Mouse (Mus musculus) liver, embryonic 12.5 days (tissue): ENCODE measurements around the gene B3galnt2. TPM values are rescaled to one million over a fixed set of nuclear protein-coding genes. Genes with fewer than 3 reads are reported as not detected.
A peak's percentile ranks its signal among the peaks of the same experiment; 100 is the strongest.

Experiments used
- ATAC-seq: fragments of 200-750 bp; cut with Nextera tagmentation; 2 replicates; pipeline ENCODE4 v1.8.0; 2017; ENCODE audit warnings: moderate number of reproducible peaks, mild to moderate bottlenecking, moderate library complexity
- H3K27ac ChIP-seq: fragments of 300-500 bp; sonication (generic); 2 replicates; pipeline ENCODE4 v1.5.1; 2016; ENCODE audit warnings: mild to moderate bottlenecking
- H3K27me3 ChIP-seq: fragments of 300-500 bp; sonication (generic); replicated peaks from 2 replicates; pipeline ENCODE4 v1.6.1; 2016; ENCODE audit warnings: mild to moderate bottlenecking, moderate library complexity
- H3K36me3 ChIP-seq: fragments of 300-500 bp; sonication (generic); 2 replicates; pipeline ENCODE4 v1.6.1; 2016; ENCODE audit warnings: mild to moderate bottlenecking, moderate library complexity
- H3K4me1 ChIP-seq: fragments of 300-500 bp; sonication (generic); 2 replicates; pipeline ENCODE4 v1.6.1; 2016
- H3K4me2 ChIP-seq: fragments of 300-500 bp; sonication (generic); 2 replicates; pipeline ENCODE4 v1.6.1; 2016; ENCODE audit warnings: mild to moderate bottlenecking, moderate library complexity
- H3K4me3 ChIP-seq: fragments of 300-500 bp; sonication (generic); 2 replicates; pipeline ENCODE4 v1.5.1; 2016; ENCODE audit warnings: mild to moderate bottlenecking, moderate library complexity
- H3K9ac ChIP-seq: fragments of 300-500 bp; sonication (generic); 2 replicates; pipeline ENCODE4 v1.6.1; 2016; ENCODE audit warnings: mild to moderate bottlenecking, moderate library complexity
- H3K9me3 ChIP-seq: fragments of 300-500 bp; sonication (generic); replicated peaks from 2 replicates; pipeline ENCODE4 v1.6.1; 2016; ENCODE audit warnings: mild to moderate bottlenecking, moderate library complexity
- WGBS: fragments of 180-500 bp; shearing (Covaris S2); methylation state at CpG from one replicate; pipeline ENCODE4 v1.1.7; 2016; ENCODE audit not compliant: insufficient replicate concordance; 5-methylcytosine and 5-hydroxymethylcytosine counted together
- polyA plus RNA-seq: library from polyadenylated mRNA; unstranded; fragments of >200 nt; fragmentation: Nextera tagmentation; extraction: Ambion mirVana; gene quantifications from 2 replicates; pipeline ENCODE4 v1.2.1, GENCODE M21; 2016

Gene B3galnt2
- 44.6 and 44.9 TPM in 2 replicates for polyA plus RNA-seq

DNA sequence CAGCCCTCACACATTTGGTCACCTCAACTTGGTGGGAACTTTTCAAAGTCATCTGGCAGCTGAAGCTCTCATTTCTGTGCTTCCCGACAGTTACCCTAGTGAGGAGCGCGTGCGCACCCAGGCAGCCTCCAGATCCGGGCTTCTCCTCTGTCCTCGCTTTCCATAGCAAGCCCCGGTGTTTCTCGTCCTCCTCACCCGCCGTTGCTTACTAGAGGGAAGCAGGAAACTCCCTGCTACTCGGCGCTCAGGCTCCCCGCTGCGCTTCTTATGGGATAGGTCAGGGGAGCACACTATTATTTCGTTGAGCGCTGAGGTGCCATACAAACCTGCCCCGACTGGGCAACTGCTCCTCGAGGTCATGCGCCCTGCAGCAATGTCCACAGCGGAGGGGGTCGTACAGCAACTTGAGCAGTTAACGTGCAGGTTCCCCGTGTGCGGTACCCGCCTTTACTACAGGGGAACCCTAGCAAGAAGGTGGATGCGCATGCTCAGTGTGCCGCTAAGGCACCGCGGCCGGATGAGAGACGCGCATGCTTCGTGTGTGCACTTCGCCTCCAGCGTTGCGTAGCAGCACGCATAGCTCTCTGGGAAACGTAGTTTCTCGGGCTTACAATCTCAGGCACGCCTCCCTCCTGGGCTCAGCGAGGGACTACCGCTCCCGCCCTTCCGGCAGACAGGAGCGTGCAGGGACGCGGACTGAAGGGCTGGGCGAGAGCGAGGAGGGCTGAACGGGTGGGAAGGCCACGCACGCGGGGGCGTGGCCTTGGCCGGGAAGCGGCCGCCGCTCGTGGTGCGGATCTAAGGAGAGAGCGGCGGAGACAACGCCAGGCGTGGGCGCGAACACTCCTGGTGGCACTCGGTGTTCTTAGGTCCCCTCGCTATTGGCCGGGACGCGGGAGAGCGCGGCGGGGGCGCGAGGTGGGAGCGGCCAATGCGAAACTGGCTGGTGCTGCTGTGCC is at the start of gene B3galnt2:
TSS of gene B3galnt2 (plus strand) at position 596 of the 959 bp plus-strand sequence.
- H3K27ac ChIP-seq: peak within 1 kb of the TSS; percentile 93
- H3K4me1 ChIP-seq: peaks cover 46% of the 10 kb centered on the region
- peak within 1 kb of the TSS; percentile 94 for H3K4me3 ChIP-seq
- H3K27me3 ChIP-seq: no peaks in the 10 kb centered on the region
- H3K4me2 ChIP-seq: peak within 1 kb of the TSS; percentile 86
- peaks cover 25% of the 10 kb centered on the region for H3K36me3 ChIP-seq
- peak within 1 kb of the TSS; percentile 95 for H3K9ac ChIP-seq
- ATAC-seq: peak; percentile 98
- under 1% methylated on average over 78 of the region's 78 CpGs for WGBS
- H3K9me3 ChIP-seq: 0 out of 2 replicates have a peak, but pooled peaks cover 4% of the 10 kb centered on the region

DNA sequence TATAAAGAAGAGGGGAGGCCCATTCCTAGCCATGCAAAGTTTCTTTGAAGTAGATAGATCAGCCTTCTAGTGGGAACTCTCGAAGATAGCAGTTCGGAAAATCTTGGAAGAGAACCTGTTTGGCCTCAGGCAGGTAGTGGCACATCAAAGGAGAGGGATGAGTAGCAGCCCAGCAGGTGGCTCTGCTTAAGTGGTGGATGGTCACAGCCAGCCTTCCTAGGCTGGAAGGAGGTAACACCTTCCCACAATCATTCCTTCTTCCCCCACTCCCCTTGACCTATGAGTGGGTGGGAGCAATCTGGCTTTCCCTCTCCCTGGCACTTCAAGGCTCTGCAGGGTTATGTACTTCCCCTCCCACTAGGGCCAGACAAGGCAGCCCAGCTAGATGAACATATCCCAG is 42.9 kb upstream of the B3galnt2 start:
- no peaks in the 10 kb centered on the region for H3K9me3 ChIP-seq
- no peak for ATAC-seq
- 19% methylated on average over 2 of the region's 2 CpGs for WGBS

DNA sequence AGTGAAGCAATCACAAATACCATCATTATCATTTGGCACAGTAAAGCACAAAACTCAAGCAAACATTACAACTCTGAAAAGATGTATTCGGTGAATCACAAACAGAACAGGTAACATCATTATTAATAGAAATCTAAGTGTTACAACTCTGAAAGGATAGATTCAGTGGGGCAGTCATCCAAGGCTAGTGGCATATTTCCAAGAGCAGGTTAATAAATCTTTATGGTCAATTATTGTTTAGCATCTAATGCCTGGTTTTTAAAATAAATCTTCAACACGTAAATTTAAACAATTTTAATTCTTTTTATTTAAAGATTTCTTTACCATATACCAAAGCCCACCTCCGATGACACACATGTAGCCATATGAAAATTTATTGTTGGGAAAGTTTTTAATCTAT is 34.9 kb upstream of the B3galnt2 start:
- no peaks in the 10 kb centered on the region for H3K9me3 ChIP-seq

More for the DNA sequence above, 42.9 kb upstream of the B3galnt2 start:
- 0 out of 2 replicates have a peak, but pooled peaks cover 2% of the 10 kb centered on the region for H3K27me3 ChIP-seq
- no peak overlapping the region for H3K27ac ChIP-seq
- H3K9ac ChIP-seq: no peak overlapping the region
- no peak overlapping the region for H3K4me3 ChIP-seq
- H3K4me1 ChIP-seq: no peaks in the 10 kb centered on the region
- no peaks in the 10 kb centered on the region for H3K36me3 ChIP-seq
- no peak overlapping the region for H3K4me2 ChIP-seq

DNA sequence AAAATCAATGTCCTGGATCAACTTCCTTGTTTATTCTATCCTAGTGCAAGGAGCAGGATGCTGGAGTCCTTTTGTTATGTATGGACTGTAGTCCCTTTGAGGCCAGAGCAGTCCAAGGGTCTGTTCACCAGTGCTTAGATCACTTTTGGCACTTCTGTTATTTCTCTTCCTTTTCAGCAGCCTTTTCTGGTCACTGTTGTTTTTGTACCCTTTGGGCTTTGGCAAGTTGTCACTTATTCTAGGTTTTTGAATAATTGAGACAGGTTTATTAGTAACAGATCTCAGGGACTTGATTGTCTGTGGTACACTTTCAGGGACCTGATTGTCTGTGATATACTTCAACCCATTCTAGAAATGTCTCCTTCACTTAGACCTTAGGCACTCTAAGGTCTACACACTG is 31.7 kb upstream of the B3galnt2 start:
- Histone ChIP-seq H3K36me3 (no peaks in the 10 kb centered on the region), H3K27ac (no peak overlapping the region), H3K4me1 (no peaks in the 10 kb centered on the region), H3K27me3 (no peaks in the 10 kb centered on the region), H3K4me3 (no peak overlapping the region), H3K4me2 (no peak overlapping the region), H3K9ac (no peak overlapping the region), H3K9me3 (no peaks in the 10 kb centered on the region)
- ATAC-seq: no peak

More for the DNA sequence above, 34.9 kb upstream of the B3galnt2 start:
- no peak overlapping the region for H3K4me2 ChIP-seq
- no peaks in the 10 kb centered on the region for H3K36me3 ChIP-seq
- no peaks in the 10 kb centered on the region for H3K27me3 ChIP-seq
- no peak overlapping the region for H3K27ac ChIP-seq
- no peak overlapping the region for H3K4me3 ChIP-seq
- whole genome bisulfite sequencing: 69% methylated on average over 3 of the region's 3 CpGs
- H3K4me1 ChIP-seq: no peaks in the 10 kb centered on the region
- ATAC-seq: no peak
- no peak overlapping the region for H3K9ac ChIP-seq

DNA sequence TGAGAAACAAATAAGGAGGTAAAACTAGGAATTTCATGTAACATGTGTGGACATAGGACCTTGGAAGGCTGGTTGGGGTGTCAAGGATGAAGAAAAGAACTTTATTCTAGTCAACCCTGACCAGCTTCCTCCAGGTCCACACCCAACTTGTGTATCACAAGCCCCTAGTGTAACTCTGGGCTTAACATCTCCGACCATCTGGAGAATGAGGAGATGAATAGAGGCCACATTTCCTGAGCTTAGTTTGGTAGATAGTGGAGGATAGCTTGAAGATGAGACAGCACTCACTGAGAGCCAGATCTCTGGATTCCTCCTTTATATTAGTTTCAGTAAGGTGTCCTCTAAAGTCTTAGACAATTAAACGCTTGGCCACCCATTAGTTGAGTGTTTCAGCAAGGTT is 24.3 kb upstream of the B3galnt2 start:
- 50% methylated on average over 2 of the region's 2 CpGs for WGBS
- ATAC-seq: peak; percentile 89

DNA sequence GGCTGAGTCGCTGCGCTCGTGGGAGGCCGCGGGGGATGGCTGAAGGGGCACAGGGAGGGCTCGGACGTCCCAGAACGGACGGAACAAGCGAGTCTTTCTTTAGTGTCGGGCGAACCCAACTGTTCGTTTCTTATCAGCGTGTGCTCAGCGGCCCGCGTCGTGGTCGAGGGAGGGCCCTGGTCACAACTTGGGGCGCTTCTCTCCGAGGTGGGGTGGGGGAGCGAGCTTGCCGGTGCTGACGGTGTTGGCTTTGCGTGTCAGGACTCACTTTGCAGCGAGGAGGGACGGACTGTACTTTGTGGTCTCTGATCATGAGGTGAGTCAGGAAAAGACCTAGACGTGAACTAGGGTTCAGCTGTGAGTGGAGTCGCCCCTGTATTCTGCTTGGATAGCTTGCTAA is 662 bp downstream of the B3galnt2 start:
- ATAC-seq: peak; percentile 53
- H3K36me3 ChIP-seq: peaks cover 33% of the 10 kb centered on the region
- H3K27me3 ChIP-seq: no peaks in the 10 kb centered on the region
- WGBS: 0% methylated on average over 29 of the region's 29 CpGs
- peak overlapping the region; percentile 94 for H3K4me3 ChIP-seq
- H3K27ac ChIP-seq: peak overlapping the region; percentile 93
- H3K9ac ChIP-seq: peak overlapping the region; percentile 95
- H3K4me2 ChIP-seq: peak overlapping the region; percentile 86
- H3K4me1 ChIP-seq: peaks cover 46% of the 10 kb centered on the region
- H3K9me3 ChIP-seq: 0 out of 2 replicates have a peak, but pooled peaks cover 4% of the 10 kb centered on the region

More for the DNA sequence above, 24.3 kb upstream of the B3galnt2 start:
- Histone ChIP-seq H3K4me1 (peaks cover 18% of the 10 kb centered on the region), H3K27ac (no peak overlapping the region), H3K4me3 (no peak overlapping the region), H3K27me3 (no peaks in the 10 kb centered on the region), H3K9me3 (no peaks in the 10 kb centered on the region), H3K9ac (no peak overlapping the region), H3K36me3 (no peaks in the 10 kb centered on the region), H3K4me2 (no peak overlapping the region)

DNA sequence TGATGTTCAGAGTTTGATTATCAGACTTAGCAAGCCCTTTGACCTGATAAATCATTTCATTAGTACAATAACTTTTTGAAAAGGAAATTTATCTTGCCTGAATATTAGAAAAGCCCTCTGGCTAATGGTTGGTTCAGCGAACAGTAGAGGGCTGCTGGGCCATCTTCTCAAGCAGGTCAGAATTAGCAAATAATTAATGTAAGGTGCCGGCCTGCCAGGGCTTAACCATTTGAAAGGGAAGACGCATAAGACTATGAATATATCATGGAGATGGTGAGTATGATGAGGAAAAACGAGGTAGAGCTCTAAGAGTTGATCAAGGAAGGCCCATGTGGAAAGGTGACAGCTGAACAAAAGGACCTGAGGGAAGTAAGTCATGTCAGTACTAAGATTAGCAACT is 2.4 kb downstream of the B3galnt2 start:
- Histone ChIP-seq H3K4me2 (peak overlapping the region; percentile 86), H3K9ac (no peak overlapping the region), H3K9me3 (no peaks in the 10 kb centered on the region), H3K4me1 (peaks cover 55% of the 10 kb centered on the region), H3K27ac (no peak overlapping the region), H3K36me3 (peaks cover 28% of the 10 kb centered on the region), H3K27me3 (no peaks in the 10 kb centered on the region), H3K4me3 (0 out of 2 replicates have a peak overlapping the region, but pooled peaks have one; percentile 7)
- 74% methylated on average over 4 of the region's 4 CpGs for WGBS
- ATAC-seq: no peak

DNA sequence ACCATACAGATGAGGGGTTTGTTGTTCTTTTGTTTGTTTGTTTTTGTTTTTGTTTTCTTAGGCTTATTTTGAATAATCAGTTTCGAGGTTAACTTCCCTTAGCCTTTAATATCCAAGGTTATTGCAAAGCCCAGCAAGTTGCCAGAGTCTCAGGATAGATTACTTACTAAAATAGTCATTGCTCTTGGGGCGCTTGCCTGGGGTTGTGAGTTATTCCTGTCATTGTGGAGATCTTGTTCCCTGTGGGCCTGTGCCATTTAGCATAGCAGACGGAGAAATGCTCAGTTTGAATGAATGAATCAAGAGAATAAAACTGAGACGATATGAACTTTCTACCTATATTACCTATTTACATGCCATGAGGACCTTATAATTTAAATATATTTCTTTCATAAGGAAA is 5.9 kb downstream of the B3galnt2 start:
- peaks cover 55% of the 10 kb centered on the region for H3K4me1 ChIP-seq
- peaks cover 38% of the 10 kb centered on the region for H3K36me3 ChIP-seq
- no peak overlapping the region for H3K27ac ChIP-seq
- H3K4me2 ChIP-seq: no peak overlapping the region
- no peak overlapping the region for H3K4me3 ChIP-seq
- H3K9ac ChIP-seq: no peak overlapping the region
- H3K9me3 ChIP-seq: no peaks in the 10 kb centered on the region
- WGBS: 87% methylated on average over 4 of the region's 4 CpGs
- no peak for ATAC-seq
- no peaks in the 10 kb centered on the region for H3K27me3 ChIP-seq

DNA sequence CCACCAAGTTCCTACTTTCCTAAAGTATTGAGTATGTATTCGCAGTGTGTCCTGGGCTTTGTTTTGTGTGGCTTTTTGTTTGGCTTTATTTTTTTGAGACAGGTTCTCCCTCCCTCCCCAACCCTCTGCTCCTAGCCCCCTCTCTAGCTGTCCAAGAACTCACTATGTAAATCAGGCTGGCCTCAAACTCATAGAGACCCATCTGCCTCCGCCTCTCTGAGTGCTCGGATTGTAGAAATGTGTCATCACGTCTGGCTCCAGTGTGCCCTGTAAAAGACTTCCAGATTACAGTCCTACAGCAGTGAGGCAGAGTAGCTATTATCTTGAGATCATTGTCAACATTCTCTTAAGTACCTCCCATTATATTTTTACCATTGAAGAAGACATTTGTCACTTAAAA is 6.8 kb downstream of the B3galnt2 start:
- peaks cover 41% of the 10 kb centered on the region for H3K36me3 ChIP-seq

DNA sequence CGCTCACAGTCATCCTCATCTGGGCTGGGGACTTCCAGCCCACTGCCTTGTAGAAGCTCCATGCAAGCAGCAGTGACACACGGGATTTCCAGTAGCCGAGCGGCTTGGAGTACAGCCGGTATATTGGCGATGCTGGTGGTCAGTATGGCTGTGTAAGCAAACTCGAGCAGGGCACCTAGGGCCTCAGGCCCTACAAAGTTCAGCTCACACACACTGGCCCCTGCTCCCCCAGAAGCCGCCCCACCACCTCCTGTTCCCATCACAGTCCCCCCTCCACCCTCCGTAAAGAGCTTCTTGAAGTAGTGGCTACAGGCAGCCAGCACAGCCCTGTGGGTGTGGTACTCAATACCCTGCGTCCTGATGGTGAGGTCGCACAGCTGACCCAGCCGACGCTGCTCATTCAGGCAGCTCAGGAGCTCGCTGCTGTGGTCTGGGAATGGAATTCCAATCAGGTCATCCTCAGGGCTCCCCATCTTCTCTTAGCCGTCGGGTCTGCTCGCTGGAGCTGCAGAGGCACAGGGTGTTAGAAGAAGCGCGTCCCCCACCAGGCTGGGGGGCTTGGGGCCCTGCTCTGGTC is 11.2 kb downstream of the B3galnt2 start:
- WGBS: 74% methylated on average over 19 of the region's 19 CpGs
- ATAC-seq: no peak
- H3K27me3 ChIP-seq: no peaks in the 10 kb centered on the region
- H3K27ac ChIP-seq: peak overlapping the region; percentile 52
- no peak overlapping the region for H3K4me3 ChIP-seq
- H3K9me3 ChIP-seq: no peaks in the 10 kb centered on the region
- peak overlapping the region; percentile 40 for H3K4me2 ChIP-seq
- peaks cover 43% of the 10 kb centered on the region for H3K36me3 ChIP-seq
- peak overlapping the region; percentile 37; the same call in 1 of the 2 replicates for H3K9ac ChIP-seq
- peaks cover 59% of the 10 kb centered on the region for H3K4me1 ChIP-seq

More for the DNA sequence above, 6.8 kb downstream of the B3galnt2 start:
- no peaks in the 10 kb centered on the region for H3K27me3 ChIP-seq
- 70% methylated on average over 4 of the region's 4 CpGs for WGBS
- H3K4me3 ChIP-seq: no peak overlapping the region
- H3K9ac ChIP-seq: no peak overlapping the region
- no peak overlapping the region for H3K27ac ChIP-seq
- peaks cover 53% of the 10 kb centered on the region for H3K4me1 ChIP-seq
- no peak for ATAC-seq
- no peak overlapping the region for H3K4me2 ChIP-seq
- H3K9me3 ChIP-seq: no peaks in the 10 kb centered on the region

DNA sequence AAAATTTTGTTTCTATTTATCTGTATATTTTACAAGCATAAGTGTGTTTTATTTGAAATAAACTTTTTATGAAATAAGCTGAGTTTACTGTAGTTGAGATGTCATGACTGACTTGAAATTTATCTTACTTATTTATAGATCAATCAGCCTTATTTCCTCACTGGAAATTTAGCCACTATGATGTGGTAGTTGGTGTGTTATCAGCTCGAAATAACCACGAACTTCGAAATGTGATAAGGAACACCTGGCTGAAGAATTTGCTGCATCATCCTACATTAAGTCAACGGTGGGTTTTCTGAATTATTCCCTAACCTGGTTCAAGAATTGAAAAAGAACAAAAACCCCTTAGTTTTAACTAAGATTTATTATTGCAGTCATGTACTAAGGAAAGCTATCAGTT is 11.9 kb downstream of the B3galnt2 start:
- Histone ChIP-seq H3K27ac (peak overlapping the region; percentile 57), H3K9ac (no peak overlapping the region), H3K4me2 (0 out of 2 replicates have a peak overlapping the region, but pooled peaks have one; percentile 18), H3K9me3 (no peaks in the 10 kb centered on the region), H3K4me3 (no peak overlapping the region), H3K4me1 (peaks cover 55% of the 10 kb centered on the region), H3K27me3 (no peaks in the 10 kb centered on the region), H3K36me3 (peaks cover 48% of the 10 kb centered on the region)
- ATAC-seq: no peak
- 21% methylated on average over 4 of the region's 4 CpGs for WGBS

DNA sequence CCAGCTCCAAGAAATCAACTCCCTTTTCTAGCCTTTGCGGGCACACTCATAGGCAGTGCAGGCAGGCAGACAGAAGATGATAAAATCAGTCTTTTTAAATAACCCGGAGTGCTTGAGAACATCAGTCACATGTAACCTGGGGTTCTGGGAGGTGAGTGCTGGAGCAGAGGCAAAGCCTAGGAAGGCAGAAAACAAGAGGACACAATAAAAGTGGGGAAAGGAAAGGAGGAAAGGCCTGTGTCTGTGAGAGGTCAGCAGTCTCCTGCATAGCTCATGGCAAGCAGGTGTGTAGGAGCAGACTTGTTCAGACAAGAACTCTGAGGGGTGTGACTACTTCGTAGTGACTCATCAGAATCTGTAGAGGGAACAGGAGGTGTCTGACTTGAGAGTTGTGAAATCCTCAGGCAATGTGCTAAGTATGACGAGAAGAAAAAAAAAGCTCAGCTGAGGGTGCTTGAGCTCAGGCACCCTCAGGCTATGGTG is 14.4 kb downstream of the B3galnt2 start:
- H3K27ac ChIP-seq: peak overlapping the region; percentile 80
- H3K4me2 ChIP-seq: peak overlapping the region; percentile 54
- 34% methylated on average over 4 of the region's 4 CpGs for WGBS
- no peaks in the 10 kb centered on the region for H3K27me3 ChIP-seq
- no peak overlapping the region for H3K4me3 ChIP-seq
- no peaks in the 10 kb centered on the region for H3K9me3 ChIP-seq
- H3K4me1 ChIP-seq: peaks cover 49% of the 10 kb centered on the region
- ATAC-seq: peak; percentile 95
- H3K36me3 ChIP-seq: peaks cover 69% of the 10 kb centered on the region
- H3K9ac ChIP-seq: peak overlapping the region; percentile 40
